ENCODE assay signal across 8 mouse cellular contexts in the genomic region with DNA sequence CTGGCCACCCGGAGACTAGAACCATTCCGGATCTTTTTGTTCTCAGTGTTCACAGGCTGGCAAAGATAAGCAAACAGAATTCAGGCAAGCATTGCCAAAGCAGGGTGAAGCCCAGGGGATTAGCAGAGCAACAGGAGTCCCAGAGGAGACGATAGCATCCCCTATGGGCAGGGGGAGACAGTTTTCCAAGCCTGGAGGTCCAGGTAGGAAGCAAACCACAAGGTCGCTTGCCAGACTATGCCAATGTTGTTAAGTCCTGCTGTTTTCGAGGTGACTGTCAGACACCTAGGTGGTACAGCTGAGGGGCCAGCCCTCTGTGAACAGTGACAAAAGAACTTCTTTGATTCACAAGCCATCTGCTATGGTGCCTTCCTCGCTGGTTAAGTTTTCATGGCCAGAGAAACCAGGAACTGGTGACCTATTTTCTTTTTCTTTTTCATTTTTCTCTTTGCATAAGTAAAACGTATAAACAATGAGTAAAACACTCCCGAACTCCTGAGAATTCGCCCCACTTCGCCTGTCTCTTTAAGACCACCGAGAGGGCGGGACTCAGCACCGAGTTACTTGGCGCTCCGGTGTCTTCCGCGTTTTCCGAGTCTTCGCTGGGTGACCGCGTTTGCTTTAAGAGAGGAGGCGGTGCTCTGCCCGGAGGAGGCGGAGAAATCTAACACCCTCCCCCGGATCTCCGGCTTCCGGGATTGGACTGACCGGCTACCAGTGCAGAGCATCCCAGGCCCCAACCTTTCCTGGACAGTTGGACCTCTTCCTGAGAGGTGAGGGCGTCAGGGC. TPM values are rescaled to one million over a fixed set of nuclear protein-coding genes. Genes with fewer than 3 reads are reported as not detected.
DNase-seq lines count a peak whose midpoint lies in the region; ATAC-seq lines count a peak whose summit lies in the region.

Gene Yipf1, plus strand, starts transcription at position 674 of the 789 bp plus-strand sequence.

- peak within 1 kb of the TSS; percentile 92 for H3K4me2 ChIP-seq in hindbrain, embryonic 16.5 days (ENCODE audit: low read length)

- no peaks in the 10 kb centered on the region; the same call in 1 of the 2 replicates for H3K36me3 ChIP-seq in hindbrain, embryonic 16.5 days (ENCODE audit: control insufficient read depth, insufficient read depth, low read length)
- H3K36me3 ChIP-seq in macrophage (ENCODE audit: inconsistent target): peaks cover 29% of the 10 kb centered on the region

- H3K4me1 ChIP-seq in hindbrain, embryonic 16.5 days (ENCODE audit: control insufficient read depth, insufficient read depth, low read depth, low read length): peaks cover 13% of the 10 kb centered on the region

- no peaks in the 10 kb centered on the region for H3K27me3 ChIP-seq in hindbrain, embryonic 16.5 days (replicated peaks; ENCODE audit: control insufficient read depth, insufficient read depth, low read length)

- peak within 1 kb of the TSS; percentile 67 for H3K27ac ChIP-seq in hindbrain, embryonic 16.5 days (ENCODE audit: low read depth, low read length)
- H3K27ac ChIP-seq in macrophage: peak within 1 kb of the TSS; percentile 37

- H3K9me3 ChIP-seq in hindbrain, embryonic 16.5 days (ENCODE audit: control insufficient read depth, low read length): 0 out of 2 replicates have a peak, but pooled peaks cover 3% of the 10 kb centered on the region

- H3K9ac ChIP-seq in hindbrain, embryonic 16.5 days (ENCODE audit: low read depth, low read length): peak within 1 kb of the TSS; percentile 71

- peak; percentile 86 for DNase-seq in T-cell, adult 2 months (ENCODE audit: low spot score)
- DNase-seq in cerebellum, postnatal 36 days: peak; percentile 88 to 90
- peak; percentile 93 for DNase-seq in gastrocnemius, adult 18-20 months (ENCODE audit: low spot score)
- peak; percentile 84 to 90 for DNase-seq in left cerebral cortex, adult 18-20 months (ENCODE audit: low spot score in 2 of 2)
- peak; percentile 92 for DNase-seq in right cerebral cortex, adult 18-20 months
- peak; percentile 59 for DNase-seq in urinary bladder, postnatal 10 days (ENCODE audit: low spot score)

- H3K4me3 ChIP-seq in hindbrain, embryonic 16.5 days (ENCODE audit: low read length): peak within 1 kb of the TSS; percentile 69
- H3K4me3 ChIP-seq in macrophage (ENCODE audit: inconsistent target): peak within 1 kb of the TSS; percentile 87

- under 1% methylated on average over 29 of the region's 29 CpGs for WGBS in hindbrain, embryonic 16.5 days
- WGBS in macrophage (ENCODE audit: missing documents): 2% methylated on average over 28 of the region's 29 CpGs

- peak; percentile 96 for ATAC-seq in hindbrain, embryonic 16.5 days

- peaks cover 8% of the 10 kb centered on the region; the same call in 1 of the 2 replicates for H3K79me2 ChIP-seq in macrophage (ENCODE audit: inconsistent target)

RNA-seq across cellular contexts. Expression of gene Yipf1, which starts in this region (rescaled TPM):
- total RNA-seq in gastrocnemius, adult 18-20 months (2021): 1 to 10 TPM; 8.2 to 9.0 TPM
- polyA plus RNA-seq in hindbrain, embryonic 16.5 days (2015; fragmentation: Nextera tagmentation; extraction: Ambion mirVana): 66.0 and 66.1 TPM in 2 replicates
- total RNA-seq in left cerebral cortex, adult 18-20 months (2021): 10 to 100 TPM; 45.2 to 47.4 TPM
- total RNA-seq in macrophage (2018; cell fraction: chromatin; rRNA removed): 10 to 100 TPM; 19.6 to 90.5 (median 55.7) TPM
- total RNA-seq in macrophage (2018; cell fraction: cytosol; rRNA removed): 10 to 100 TPM; 37.7 to 58.6 (median 49.4) TPM
- 10 to 100 TPM; 19.4 to 58.8 (median 38.3) TPM for total RNA-seq in macrophage (2018; cell fraction: nucleus; rRNA removed)
- polyA plus RNA-seq in macrophage (2018): 33.6 to 49.3 TPM (median 47.6 TPM) in 3 replicates

Comparison
In these comparisons a context has a peak if more than half of its experiments do, and no peak if none do; other contexts are left out.
1. Peak in every context shown above with its lines: DNase-seq, ATAC-seq, H3K4me3 ChIP-seq and H3K27ac ChIP-seq.
2. RNA of gene Yipf1 (total RNA-seq): 45.2 to 47.4 TPM in left cerebral cortex, adult 18-20 months; 8.2 to 9.0 TPM in gastrocnemius, adult 18-20 months; every median in the first group is over 4 times any median in the second.